Mouse (Mus musculus) heart, embryonic 13.5 days (tissue): ENCODE measurements around the gene Mad2l1bp. TPM values are rescaled to one million over a fixed set of nuclear protein-coding genes. Genes with fewer than 3 reads are reported as not detected.

Source experiments
- ATAC-seq: fragments of 200-750 bp; cut with Nextera tagmentation; 2 replicates; pipeline ENCODE4 v1.8.0; 2017; ENCODE audit warnings: moderate TSS enrichment; ENCODE audit not compliant: insufficient number of reproducible peaks, low FRiP score, low TSS enrichment; ENCODE audit errors: extremely low read depth
- H3K27ac ChIP-seq: fragments of 300-500 bp; sonication (generic); replicated peaks from 2 replicates; pipeline ENCODE4 v1.5.1; 2015; ENCODE audit warnings: moderate library complexity, mild to moderate bottlenecking, inconsistent platforms
- H3K27me3 ChIP-seq: fragments of 300-500 bp; sonication (generic); replicated peaks from 2 replicates; pipeline ENCODE4 v1.6.1; 2015; ENCODE audit warnings: mild to moderate bottlenecking, inconsistent platforms
- H3K36me3 ChIP-seq: fragments of 300-500 bp; sonication (generic); 2 replicates; pipeline ENCODE4 v1.6.1; 2015; ENCODE audit warnings: mild to moderate bottlenecking, inconsistent platforms
- H3K4me1 ChIP-seq: fragments of 300-500 bp; sonication (generic); 2 replicates; pipeline ENCODE4 v1.6.1; 2015; ENCODE audit warnings: inconsistent platforms
- H3K4me2 ChIP-seq: fragments of 300-500 bp; sonication (generic); 2 replicates; pipeline ENCODE4 v1.6.1; 2015; ENCODE audit warnings: inconsistent platforms, mild to moderate bottlenecking, moderate library complexity
- H3K4me3 ChIP-seq: fragments of 300-500 bp; sonication (generic); 2 replicates; pipeline ENCODE4 v1.5.1; 2015; ENCODE audit warnings: moderate library complexity, mild to moderate bottlenecking, inconsistent platforms
- H3K9ac ChIP-seq: fragments of 300-500 bp; sonication (generic); 2 replicates; pipeline ENCODE4 v1.6.1; 2015; ENCODE audit warnings: inconsistent platforms, mild to moderate bottlenecking, moderate library complexity
- H3K9me3 ChIP-seq: fragments of 300-500 bp; sonication (generic); 2 replicates; pipeline ENCODE4 v1.6.1; 2016; ENCODE audit warnings: inconsistent platforms
- WGBS: fragments of 180-500 bp; shearing (Covaris S2); methylation state at CpG from one replicate; pipeline ENCODE4 v1.1.7; 2015; ENCODE audit warnings: mixed read lengths; 5-methylcytosine and 5-hydroxymethylcytosine counted together
- polyA plus RNA-seq: library from polyadenylated mRNA; unstranded; fragments of >200 nt; fragmentation: Nextera tagmentation; extraction: Ambion mirVana; gene quantifications from 2 replicates; pipeline ENCODE4 v1.2.1, GENCODE M21; 2015

Mad2l1bp gene
- polyA plus RNA-seq, 1 experiment from 2014 or later: 28.1 TPM

DNA sequence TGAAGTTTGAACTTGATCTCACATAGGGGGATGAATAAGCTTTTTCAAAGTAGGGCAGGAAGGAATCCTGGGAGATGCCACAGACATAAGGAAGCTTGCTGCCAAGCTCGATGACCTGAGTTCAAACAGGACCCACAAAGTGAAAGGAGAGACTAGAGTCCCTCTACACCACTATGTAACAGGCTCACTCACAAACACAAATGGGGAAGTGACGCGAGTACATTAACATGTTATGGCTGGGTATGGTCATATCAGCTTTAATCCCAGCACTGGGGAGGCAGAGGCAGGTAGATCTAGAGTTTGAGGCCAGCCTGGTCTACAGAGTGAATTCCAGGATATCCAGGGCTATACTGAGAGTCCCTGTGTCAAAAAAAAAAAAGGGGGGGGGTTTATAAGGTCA, 983 bp upstream of the Mad2l1bp start:
- H3K9me3 ChIP-seq: no peaks in the 10 kb centered on the region
- H3K4me2 ChIP-seq: no peak overlapping the region
- H3K27me3 ChIP-seq: no peaks in the 10 kb centered on the region
- no peak for ATAC-seq
- H3K4me3 ChIP-seq: no peak overlapping the region
- no peak overlapping the region for H3K9ac ChIP-seq
- peaks cover 21% of the 10 kb centered on the region for H3K4me1 ChIP-seq
- peaks cover 16% of the 10 kb centered on the region for H3K36me3 ChIP-seq
- H3K27ac ChIP-seq: no peak overlapping the region
- 86% methylated on average over 3 of the region's 3 CpGs for WGBS

DNA sequence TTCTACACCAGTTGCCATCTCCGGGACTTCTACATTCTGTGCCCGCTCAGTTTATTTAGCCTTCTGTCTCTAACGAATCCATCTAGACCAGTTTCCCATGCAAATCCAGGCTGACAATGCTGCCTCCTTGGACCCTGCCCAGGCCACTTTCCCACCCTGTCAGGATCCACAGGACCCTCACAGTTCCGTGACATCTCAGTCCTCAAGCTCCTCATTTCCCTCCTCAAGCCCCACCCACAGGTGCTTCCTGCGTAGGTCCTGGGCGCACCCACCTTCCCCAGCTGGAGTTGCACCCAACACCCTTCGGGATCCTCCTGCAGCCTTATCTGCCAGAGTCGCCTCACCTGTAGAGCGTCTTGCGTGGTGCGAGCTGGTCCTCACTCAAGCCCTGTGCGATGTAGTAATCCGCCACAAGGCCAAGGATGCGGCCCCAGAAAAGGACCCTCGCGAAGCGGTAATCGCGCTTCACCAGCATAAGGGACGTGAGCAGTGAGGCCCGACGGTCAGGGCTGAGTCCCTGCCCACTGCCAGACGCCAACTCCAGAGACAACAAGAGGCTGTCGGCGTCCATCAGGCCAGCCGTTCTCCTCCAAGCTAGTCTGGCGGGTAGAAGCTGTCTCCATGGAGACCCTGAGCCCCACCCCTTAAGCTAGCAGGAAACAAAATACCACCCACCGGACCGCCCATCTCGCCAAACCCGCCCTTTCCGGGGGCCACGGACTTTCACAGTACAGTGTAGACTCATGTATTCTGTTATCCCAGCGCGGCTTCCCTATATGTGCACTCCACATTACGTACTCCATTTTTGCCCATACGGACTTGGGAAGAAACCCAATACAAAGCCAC, 9.6 kb downstream of the Mad2l1bp start, which contains the start of gene Rsph9:
Gene Rsph9, minus strand, starts transcription at position 639 of the 846 bp plus-strand sequence.
- ATAC-seq: peak; percentile 90
- Histone ChIP-seq H3K27ac (0 out of 2 replicates have a peak within 1 kb of the TSS, but pooled peaks have one; percentile 14), H3K4me3 (peak within 1 kb of the TSS; percentile 53), H3K9ac (peak within 1 kb of the TSS; percentile 73), H3K36me3 (peaks cover 36% of the 10 kb centered on the region), H3K4me2 (peak within 1 kb of the TSS; percentile 75), H3K4me1 (peaks cover 31% of the 10 kb centered on the region), H3K27me3 (no peaks in the 10 kb centered on the region), H3K9me3 (no peaks in the 10 kb centered on the region)
- whole genome bisulfite sequencing: 5% methylated on average over 37 of the region's 37 CpGs

DNA sequence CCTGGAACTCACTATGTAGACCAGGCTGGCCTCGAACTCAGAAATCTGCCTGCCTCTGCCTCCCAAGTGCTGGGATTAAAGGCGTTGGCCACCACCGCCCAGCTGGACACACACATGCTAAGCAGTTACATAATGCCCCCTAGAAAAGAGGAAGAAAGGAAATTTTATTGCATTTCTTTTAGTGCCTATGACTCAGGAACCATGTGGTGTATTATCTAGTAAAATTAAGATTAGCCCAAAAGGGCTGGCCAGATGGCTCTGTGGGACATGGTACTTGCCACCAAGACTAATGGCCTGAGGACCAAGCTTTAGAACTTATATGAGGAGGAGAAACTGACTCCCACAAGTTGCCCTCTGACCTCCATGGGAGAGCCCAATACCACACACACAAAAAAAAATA, 13.5 kb downstream of the Mad2l1bp start:
- H3K4me3 ChIP-seq: no peak overlapping the region
- peaks cover 4% of the 10 kb centered on the region; the same call in 1 of the 2 replicates for H3K36me3 ChIP-seq
- peaks cover 34% of the 10 kb centered on the region for H3K4me1 ChIP-seq
- H3K4me2 ChIP-seq: no peak overlapping the region
- no peak overlapping the region for H3K27ac ChIP-seq
- H3K9ac ChIP-seq: no peak overlapping the region
- ATAC-seq: no peak
- whole genome bisulfite sequencing: 86% methylated on average over 3 of the region's 3 CpGs
- no peaks in the 10 kb centered on the region for H3K27me3 ChIP-seq
- H3K9me3 ChIP-seq: no peaks in the 10 kb centered on the region

DNA sequence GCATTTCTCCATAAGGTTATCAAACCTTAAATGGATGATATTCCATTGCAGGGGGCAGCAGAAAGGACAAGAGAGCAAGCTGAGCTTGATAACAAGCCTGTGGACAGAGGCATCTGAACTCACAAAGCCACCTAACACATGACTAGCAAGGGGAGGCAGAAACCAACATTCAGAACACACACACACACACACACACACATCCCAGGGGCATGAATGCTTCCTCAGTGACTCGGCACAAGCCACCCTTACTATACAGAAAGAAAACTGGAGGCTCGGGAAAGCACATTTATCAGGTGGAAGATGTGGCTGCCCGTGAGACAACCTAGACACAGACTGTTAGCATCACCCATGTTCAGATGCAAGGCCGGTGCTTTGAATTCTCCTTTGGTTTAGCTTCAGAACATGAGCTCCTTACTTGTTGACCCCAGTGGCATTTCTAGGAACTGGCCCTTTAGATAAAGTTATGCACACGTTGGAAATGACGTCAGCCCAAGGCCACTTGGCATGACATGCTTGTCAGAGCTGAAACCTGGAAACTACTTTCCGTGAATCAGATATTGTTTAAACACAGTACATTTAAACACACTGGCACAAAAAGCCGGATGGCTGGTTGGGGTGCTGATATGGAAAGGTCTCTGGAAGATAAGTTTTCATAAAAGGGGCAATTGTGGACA, 14.7 kb downstream of the Mad2l1bp start:
- Histone ChIP-seq H3K9me3 (no peaks in the 10 kb centered on the region), H3K4me2 (no peak overlapping the region), H3K4me1 (peaks cover 26% of the 10 kb centered on the region), H3K27ac (no peak overlapping the region), H3K27me3 (no peaks in the 10 kb centered on the region), H3K4me3 (no peak overlapping the region), H3K36me3 (peaks cover 4% of the 10 kb centered on the region; the same call in 1 of the 2 replicates), H3K9ac (no peak overlapping the region)
- ATAC-seq: no peak
- WGBS: 50% methylated on average over 8 of the region's 8 CpGs

DNA sequence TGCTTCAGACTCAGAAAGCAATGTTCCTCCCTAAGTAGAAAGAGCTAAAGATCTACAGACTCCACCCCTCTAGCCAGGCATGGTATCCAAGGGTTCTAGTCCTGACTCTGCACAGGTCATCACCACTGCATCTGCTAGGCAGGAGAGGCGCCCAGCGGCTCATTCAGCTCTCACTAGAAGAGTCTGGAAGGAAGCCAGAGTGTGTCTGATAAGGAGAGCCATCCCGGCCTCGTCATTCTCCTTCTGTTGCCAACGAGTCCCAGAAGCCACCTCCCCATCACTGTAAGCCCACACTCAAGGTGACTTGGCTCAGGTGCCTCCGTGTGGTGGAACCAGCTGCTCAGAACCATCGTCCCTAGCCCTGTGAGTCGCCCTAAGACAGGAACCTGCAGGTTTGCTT, 20.5 kb downstream of the Mad2l1bp start:
- peaks cover 23% of the 10 kb centered on the region for H3K36me3 ChIP-seq
- H3K4me1 ChIP-seq: peaks cover 11% of the 10 kb centered on the region
- no peak overlapping the region for H3K4me2 ChIP-seq
- no peak overlapping the region for H3K4me3 ChIP-seq
- H3K27ac ChIP-seq: no peak overlapping the region
- H3K9ac ChIP-seq: no peak overlapping the region
- WGBS: 29% methylated on average over 8 of the region's 8 CpGs
- H3K27me3 ChIP-seq: no peaks in the 10 kb centered on the region
- no peaks in the 10 kb centered on the region for H3K9me3 ChIP-seq
- no peak for ATAC-seq

DNA sequence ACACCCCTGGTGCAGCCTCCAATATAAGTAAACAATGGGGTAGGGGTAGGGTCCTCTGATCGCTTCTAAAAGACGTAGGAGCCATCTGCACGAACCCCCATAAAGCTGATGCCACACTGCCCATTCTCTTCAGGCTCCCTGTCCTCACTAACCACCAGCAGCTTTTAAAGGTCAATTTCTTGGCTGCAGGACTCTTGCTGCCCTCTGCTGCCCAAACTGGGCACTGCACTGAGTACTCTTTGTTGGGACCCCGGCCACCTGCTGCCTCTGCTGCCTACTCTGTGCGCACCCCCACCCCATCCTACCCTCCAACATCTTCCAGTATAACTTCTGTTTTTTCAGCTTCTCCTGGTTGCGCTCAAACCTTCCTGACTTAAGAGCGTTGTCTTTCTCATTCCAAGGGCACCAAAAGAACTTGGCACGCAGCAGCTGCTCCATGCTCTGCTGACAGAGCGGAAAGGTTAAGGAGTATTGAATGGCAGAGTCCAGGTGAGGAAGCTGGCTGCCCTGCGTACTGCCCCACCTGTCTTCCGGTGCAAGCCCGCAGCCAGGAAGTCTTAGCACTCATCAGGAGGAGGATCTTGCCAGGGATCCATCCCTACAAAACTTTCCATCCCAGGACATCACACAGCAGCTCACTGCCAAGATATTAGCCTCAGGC, 21.2 kb downstream of the Mad2l1bp start:
- no peak overlapping the region for H3K4me3 ChIP-seq
- peaks cover 11% of the 10 kb centered on the region for H3K4me1 ChIP-seq
- H3K4me2 ChIP-seq: no peak overlapping the region
- H3K9me3 ChIP-seq: no peaks in the 10 kb centered on the region
- peaks cover 30% of the 10 kb centered on the region for H3K36me3 ChIP-seq
- no peak for ATAC-seq
- WGBS: 15% methylated on average over 12 of the region's 12 CpGs
- no peaks in the 10 kb centered on the region for H3K27me3 ChIP-seq
- H3K9ac ChIP-seq: no peak overlapping the region
- no peak overlapping the region for H3K27ac ChIP-seq

DNA sequence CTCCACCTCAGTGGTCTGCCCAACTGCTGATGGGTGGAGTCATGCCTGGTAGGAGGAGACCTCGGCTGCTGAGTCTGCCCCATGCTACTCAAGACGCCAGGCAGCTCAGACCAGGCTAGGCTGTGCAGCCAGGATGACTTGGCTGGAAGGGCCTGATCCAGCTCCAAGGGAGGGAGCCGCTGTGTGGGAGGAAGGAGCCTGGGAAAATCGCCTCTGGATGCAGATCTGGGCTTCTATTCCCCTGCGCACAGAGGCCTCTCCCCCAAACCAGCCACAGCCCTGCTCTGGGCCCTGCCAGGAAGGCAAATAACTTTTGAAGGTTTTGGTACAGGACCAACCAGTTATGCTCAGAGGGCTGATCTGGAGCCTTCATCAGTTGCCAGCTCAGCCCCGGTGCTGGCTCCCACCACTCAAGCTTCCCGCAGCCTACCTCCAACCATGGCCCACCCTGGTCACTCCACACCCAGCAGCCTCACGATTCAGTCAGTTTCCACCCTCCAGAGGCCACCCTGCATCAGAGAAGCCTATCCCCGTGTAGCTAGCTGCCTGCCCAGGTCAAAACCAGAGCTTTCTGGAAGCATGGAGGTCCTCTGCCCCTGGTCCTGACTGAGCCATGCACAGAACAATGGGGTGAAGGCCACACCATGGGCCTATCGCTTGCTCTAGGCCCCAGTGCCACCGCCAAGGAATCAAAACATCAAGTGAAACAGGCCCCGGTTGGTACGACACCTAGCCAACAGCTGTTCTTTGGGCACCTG, 23.4 kb downstream of the Mad2l1bp start:
- no peaks in the 10 kb centered on the region for H3K9me3 ChIP-seq
- H3K36me3 ChIP-seq: peaks cover 49% of the 10 kb centered on the region
- H3K9ac ChIP-seq: no peak overlapping the region
- H3K27ac ChIP-seq: no peak overlapping the region
- H3K4me1 ChIP-seq: peaks cover 11% of the 10 kb centered on the region
- WGBS: 68% methylated on average over 13 of the region's 13 CpGs
- H3K4me3 ChIP-seq: no peak overlapping the region
- ATAC-seq: no peak; the same call in 1 of the 2 replicates
- no peak overlapping the region for H3K4me2 ChIP-seq
- no peaks in the 10 kb centered on the region for H3K27me3 ChIP-seq

DNA sequence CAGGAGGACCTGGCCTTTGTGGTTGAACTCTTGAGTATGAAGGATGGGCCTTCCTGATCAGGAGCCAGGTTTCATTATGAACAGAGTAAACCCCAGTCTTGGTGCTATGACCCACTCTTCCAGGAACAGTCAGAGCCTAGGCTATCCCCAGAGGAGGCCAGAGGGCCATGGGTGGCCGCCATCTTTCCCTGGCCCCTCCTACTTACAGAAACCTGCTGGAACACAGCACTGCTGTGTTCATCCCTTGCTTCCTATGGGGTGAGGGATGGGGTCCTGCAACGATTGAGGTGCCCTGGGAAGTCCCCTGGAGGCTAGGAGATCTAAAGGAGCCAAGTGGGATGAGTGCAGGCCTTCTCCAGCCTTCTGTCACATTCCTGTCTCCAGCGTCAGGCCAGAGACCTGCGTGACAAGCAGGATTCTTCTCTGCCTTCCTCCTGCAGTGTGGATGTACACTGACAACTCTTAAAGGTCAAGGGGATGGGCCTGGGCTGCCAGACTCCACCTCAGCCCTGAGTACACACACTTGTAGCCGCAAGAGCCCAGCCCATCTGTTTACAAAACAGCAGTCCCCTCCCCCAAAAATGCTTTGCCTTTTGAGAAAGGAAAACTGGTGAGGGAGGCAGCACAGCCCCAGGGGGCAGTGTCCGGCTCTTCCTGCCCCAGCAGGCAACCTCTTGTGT, 25.4 kb downstream of the Mad2l1bp start:
- Histone ChIP-seq H3K36me3 (peaks cover 68% of the 10 kb centered on the region), H3K9ac (no peak overlapping the region), H3K9me3 (no peaks in the 10 kb centered on the region), H3K4me1 (peaks cover 23% of the 10 kb centered on the region), H3K27me3 (no peaks in the 10 kb centered on the region), H3K4me3 (no peak overlapping the region), H3K4me2 (no peak overlapping the region), H3K27ac (no peak overlapping the region)
- 80% methylated on average over 6 of the region's 6 CpGs for WGBS
- no peak for ATAC-seq

DNA sequence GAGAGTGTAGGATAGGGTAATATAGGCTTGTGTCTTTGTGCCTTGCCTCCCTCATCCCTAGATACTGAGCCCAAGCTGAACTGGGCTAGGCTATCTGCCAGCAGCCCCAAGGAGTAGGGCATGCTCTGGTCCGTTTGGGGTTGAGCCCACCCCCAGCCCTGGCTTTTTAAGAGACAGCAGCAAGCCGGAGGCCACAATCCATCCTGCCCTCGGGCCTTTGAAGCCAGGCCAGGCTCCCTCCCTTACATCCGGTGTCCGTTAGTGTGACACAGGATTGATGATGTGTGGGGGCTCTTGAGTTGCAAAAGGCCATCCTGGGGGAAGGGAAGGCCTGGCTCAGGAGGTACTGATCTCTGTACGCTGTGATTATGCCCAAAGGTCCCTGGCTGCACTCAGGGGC, 26.7 kb downstream of the Mad2l1bp start:
- Histone ChIP-seq H3K36me3 (peaks cover 78% of the 10 kb centered on the region), H3K4me1 (peaks cover 17% of the 10 kb centered on the region), H3K27ac (no peak overlapping the region), H3K9me3 (no peaks in the 10 kb centered on the region), H3K9ac (no peak overlapping the region; the same call in 1 of the 2 replicates), H3K4me3 (no peak overlapping the region), H3K4me2 (no peak overlapping the region), H3K27me3 (no peaks in the 10 kb centered on the region)
- WGBS: 69% methylated on average over 6 of the region's 6 CpGs
- ATAC-seq: no peak

DNA sequence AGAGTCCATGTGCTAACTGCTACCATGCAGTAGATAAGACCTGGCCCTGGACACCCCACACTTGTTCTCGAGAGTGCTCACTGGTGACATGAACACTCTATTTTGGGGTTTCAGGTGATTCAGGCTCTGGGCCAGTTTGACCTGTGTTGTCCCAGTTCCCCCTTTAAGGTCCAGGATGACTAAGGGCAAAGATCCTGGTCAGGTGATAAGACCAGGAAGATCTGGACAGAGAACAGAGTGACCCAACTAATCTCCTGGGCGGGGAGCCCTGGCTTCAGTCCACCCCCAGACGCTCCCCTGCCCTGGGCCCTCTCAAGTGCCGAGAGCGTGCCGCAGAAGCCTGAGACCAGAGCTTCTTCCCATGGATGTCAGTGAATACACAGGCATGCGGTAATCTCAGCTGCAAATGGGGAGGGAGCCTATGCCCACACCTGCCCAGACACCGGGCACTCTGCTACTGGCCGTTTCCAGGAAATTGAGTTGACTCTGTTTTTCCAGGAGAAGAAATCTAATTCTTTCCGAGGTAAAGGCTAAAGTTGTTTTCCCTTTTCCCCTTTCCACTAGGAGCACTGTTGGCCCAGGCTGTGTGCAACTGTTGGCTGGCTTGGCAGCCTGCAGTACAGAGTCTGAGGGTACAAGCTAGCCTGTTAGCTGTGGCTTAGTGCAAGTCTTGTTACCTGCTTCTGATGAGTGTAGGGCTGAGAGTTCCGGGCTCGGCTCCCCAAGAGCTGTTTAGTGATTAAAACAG, 29.2 kb downstream of the Mad2l1bp start:
- ATAC-seq: 0 out of 2 replicates have a peak, but pooled peaks have one; percentile 27
- peak overlapping the region; percentile 32 for H3K27ac ChIP-seq

More for the DNA sequence above, 29.2 kb downstream of the Mad2l1bp start:
- Histone ChIP-seq H3K9me3 (no peaks in the 10 kb centered on the region), H3K27me3 (no peaks in the 10 kb centered on the region), H3K4me3 (no peak overlapping the region), H3K9ac (no peak overlapping the region), H3K36me3 (peaks cover 86% of the 10 kb centered on the region), H3K4me2 (no peak overlapping the region), H3K4me1 (peaks cover 19% of the 10 kb centered on the region)
- 64% methylated on average over 12 of the region's 12 CpGs for WGBS
